Mouse (Mus musculus): Measurements from ENCODE around the gene Eps15l1. TPM values are rescaled to one million over a fixed set of nuclear protein-coding genes. Genes with fewer than 3 reads are reported as not detected.
A peak's percentile ranks its signal among the peaks of the same experiment; 100 is the strongest.

The Eps15l1 gene
- total and polyA plus RNA-seq, 2 experiments, result 9.0 to 13.0 TPM

DNA sequence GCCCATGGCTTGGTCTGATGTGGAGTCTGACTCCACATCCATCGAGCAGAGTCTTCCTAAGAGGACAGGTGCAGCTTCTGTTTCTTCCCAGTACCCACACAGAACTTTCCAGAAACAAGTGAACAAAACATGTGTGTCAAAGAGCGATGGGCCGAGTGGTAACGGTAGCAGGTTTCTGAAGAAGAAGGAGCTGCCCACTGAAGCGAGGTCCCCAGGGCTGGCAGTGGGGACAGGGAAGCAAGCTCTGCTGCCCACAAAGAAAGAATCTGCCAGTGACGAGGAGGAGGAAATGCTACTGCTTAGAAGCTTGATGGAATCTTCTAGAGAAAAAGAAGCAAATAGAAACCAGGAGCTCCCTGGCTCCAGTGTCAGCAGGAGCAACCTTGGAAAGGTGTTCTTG, 23.8 kb upstream of the Eps15l1 start:
- Histone ChIP-seq H3K4me3 (ENCODE audit: insufficient read depth, low read depth, low read length) (no peak overlapping the region), H3K36me3 (ENCODE audit: control insufficient read depth, insufficient read depth, low read length) (no peaks in the 10 kb centered on the region; the same call in 1 of the 2 replicates), H3K79me2 (ENCODE audit: control insufficient read depth, insufficient read depth, low read length) (no peaks in the 10 kb centered on the region), H3K4me1 (ENCODE audit: control insufficient read depth, insufficient read depth, low read length) (no peaks in the 10 kb centered on the region; the same call in 1 of the 2 replicates), H3K27ac (replicated peaks; ENCODE audit: insufficient read depth, low read depth, low read length) (no peak overlapping the region), H3K27me3 (ENCODE audit: control insufficient read depth, insufficient read depth, low read length) (no peaks in the 10 kb centered on the region), H3K9ac (ENCODE audit: low read depth, low read length) (no peak overlapping the region)
- no peak for DNase-seq (ENCODE audit: extremely low read depth, low read depth, low spot score)
- 96% methylated on average over 6 of the region's 6 CpGs for WGBS
- TF ChIP-seq POLR2A (IDR thresholded peaks at IDR 0.05; ENCODE audit: extremely low read depth, insufficient read depth, low read length) (no peak), CTCF (IDR thresholded peaks at IDR 0.05; ENCODE audit: low read depth, low read length) (no peak)

DNA sequence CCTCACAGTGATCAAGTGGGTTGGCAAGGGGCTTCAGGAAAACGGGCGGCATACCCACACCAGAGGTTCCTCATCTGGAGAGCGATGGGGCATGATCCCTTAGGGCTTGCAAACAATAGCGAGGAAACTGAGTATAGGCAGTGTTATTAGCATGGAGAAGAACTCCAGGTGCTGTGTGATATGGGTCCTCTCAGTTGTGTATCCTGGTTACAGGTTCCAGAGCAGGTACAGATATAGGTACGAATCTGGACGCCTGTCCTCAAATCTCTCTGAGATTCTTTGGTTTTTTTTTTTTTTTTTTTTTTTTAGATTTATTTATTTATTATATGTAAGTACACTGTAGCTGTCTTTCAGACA, 22.7 kb upstream of the Eps15l1 start:
- H3K9ac ChIP-seq (ENCODE audit: low read depth, low read length), result peak overlapping the region; percentile 78
- H3K27me3 ChIP-seq (ENCODE audit: control insufficient read depth, insufficient read depth, low read length), result no peaks in the 10 kb centered on the region
- WGBS, result 38% methylated on average over 6 of the region's 6 CpGs
- TF ChIP-seq CTCF (IDR thresholded peaks at IDR 0.05; ENCODE audit: low read depth, low read length) (no peak), POLR2A (IDR thresholded peaks at IDR 0.05; ENCODE audit: extremely low read depth, insufficient read depth, low read length) (no peak)
- no peak for DNase-seq (ENCODE audit: extremely low read depth, low read depth, low spot score)
- H3K4me1 ChIP-seq (ENCODE audit: control insufficient read depth, insufficient read depth, low read length), result no peaks in the 10 kb centered on the region; the same call in 1 of the 2 replicates
- H3K36me3 ChIP-seq (ENCODE audit: control insufficient read depth, insufficient read depth, low read length), result no peaks in the 10 kb centered on the region
- H3K27ac ChIP-seq (replicated peaks; ENCODE audit: insufficient read depth, low read depth, low read length), result peak overlapping the region; percentile 35; the same call in 1 of the 2 replicates
- no peaks in the 10 kb centered on the region for H3K79me2 ChIP-seq (ENCODE audit: control insufficient read depth, insufficient read depth, low read length)
- peak overlapping the region; percentile 58 for H3K4me3 ChIP-seq (ENCODE audit: insufficient read depth, low read depth, low read length)

GRCm38 (mm10) chr8:72443338-72443993, 22.2 kb upstream of the Eps15l1 start, which contains the start of the genes Calr3 and 1700030K09Rik:
TSS of gene Calr3 (minus strand) at chr8:72443870.
TSS of gene 1700030K09Rik (plus strand) at chr8:72443880.
- TF ChIP-seq CTCF (IDR thresholded peaks at IDR 0.05; ENCODE audit: low read depth, low read length), result no peak
- TF ChIP-seq POLR2A (IDR thresholded peaks at IDR 0.05; ENCODE audit: extremely low read depth, insufficient read depth, low read length), result 0 out of 2 replicates have a peak, but pooled peaks have one; percentile 4
- peak; percentile 97 for DNase-seq (ENCODE audit: extremely low read depth, low read depth, low spot score)
- 2% methylated on average over 34 of the region's 34 CpGs for WGBS
- Histone ChIP-seq H3K79me2 (ENCODE audit: control insufficient read depth, insufficient read depth, low read length) (no peaks in the 10 kb centered on the region), H3K27ac (replicated peaks; ENCODE audit: insufficient read depth, low read depth, low read length) (peak within 1 kb of the TSS; percentile 35; the same call in 1 of the 2 replicates), H3K27me3 (ENCODE audit: control insufficient read depth, insufficient read depth, low read length) (no peaks in the 10 kb centered on the region), H3K36me3 (ENCODE audit: control insufficient read depth, insufficient read depth, low read length) (no peaks in the 10 kb centered on the region), H3K9ac (ENCODE audit: low read depth, low read length) (peak within 1 kb of the TSS; percentile 78), H3K4me3 (ENCODE audit: insufficient read depth, low read depth, low read length) (peak within 1 kb of the TSS; percentile 60), H3K4me1 (ENCODE audit: control insufficient read depth, insufficient read depth, low read length) (no peaks in the 10 kb centered on the region; the same call in 1 of the 2 replicates)

GRCm38 (mm10) chr8:72438248-72439015, 17.2 kb upstream of the Eps15l1 start:
- H3K27me3 ChIP-seq (ENCODE audit: control insufficient read depth, insufficient read depth, low read length), result no peaks in the 10 kb centered on the region
- H3K79me2 ChIP-seq (ENCODE audit: control insufficient read depth, insufficient read depth, low read length), result no peaks in the 10 kb centered on the region
- TF ChIP-seq POLR2A (IDR thresholded peaks at IDR 0.05; ENCODE audit: extremely low read depth, insufficient read depth, low read length) (no peak), CTCF (IDR thresholded peaks at IDR 0.05; ENCODE audit: low read depth, low read length) (no peak)
- H3K27ac ChIP-seq (replicated peaks; ENCODE audit: insufficient read depth, low read depth, low read length), result no peak overlapping the region
- WGBS, result 82% methylated on average over 8 of the region's 8 CpGs
- H3K4me1 ChIP-seq (ENCODE audit: control insufficient read depth, insufficient read depth, low read length), result no peaks in the 10 kb centered on the region
- no peak overlapping the region for H3K9ac ChIP-seq (ENCODE audit: low read depth, low read length)
- no peak for DNase-seq (ENCODE audit: extremely low read depth, low read depth, low spot score)
- H3K4me3 ChIP-seq (ENCODE audit: insufficient read depth, low read depth, low read length), result no peak overlapping the region
- no peaks in the 10 kb centered on the region for H3K36me3 ChIP-seq (ENCODE audit: control insufficient read depth, insufficient read depth, low read length)

- H3K36me3 ChIP-seq (ENCODE audit: control insufficient read depth, insufficient read depth, low read length), result no peaks in the 10 kb centered on the region
- no peak for TF ChIP-seq CTCF (IDR thresholded peaks at IDR 0.05; ENCODE audit: low read depth, low read length)
- no peak for TF ChIP-seq POLR2A (IDR thresholded peaks at IDR 0.05; ENCODE audit: extremely low read depth, insufficient read depth, low read length)
- H3K27ac ChIP-seq (replicated peaks; ENCODE audit: insufficient read depth, low read depth, low read length), result no peak overlapping the region
- no peaks in the 10 kb centered on the region for H3K27me3 ChIP-seq (ENCODE audit: control insufficient read depth, insufficient read depth, low read length)
- no peaks in the 10 kb centered on the region for H3K4me1 ChIP-seq (ENCODE audit: control insufficient read depth, insufficient read depth, low read length)
- peak; percentile 69 for DNase-seq (ENCODE audit: extremely low read depth, low read depth, low spot score)
- 2% methylated on average over 2 of the region's 2 CpGs for WGBS
- no peak overlapping the region for H3K4me3 ChIP-seq (ENCODE audit: insufficient read depth, low read depth, low read length)
- H3K9ac ChIP-seq (ENCODE audit: low read depth, low read length), result no peak overlapping the region
- H3K79me2 ChIP-seq (ENCODE audit: control insufficient read depth, insufficient read depth, low read length), result no peaks in the 10 kb centered on the region
These were observed 13.7 kb upstream of the Eps15l1 start for GRCm38 (mm10) chr8:72434952-72435351.
